Mouse (Mus musculus) gastrocnemius, postnatal 36 days (tissue): ENCODE measurements around the gene Ttyh1. TPM values are rescaled to one million over a fixed set of nuclear protein-coding genes. Genes with fewer than 3 reads are reported as not detected.
"Not testable (repeated sequence)": the region's sequence is repeated elsewhere in the genome, so short reads cannot be mapped to it uniquely, and the experiment has no call there.

Experiments used
- DNase-seq, 2 experiments: peaks; one replicate each; pipeline ENCODE4 v3.0.0; 2022
- intact Hi-C: fragments of 180-260 bp; cut with DNase I; formaldehyde crosslinking; loops from one replicate; pipeline ENCODE4 v1.15.1; 2025
- total RNA-seq, 2 experiments: library from RNA; stranded (reverse); gene quantifications; 2 replicates each; pipeline ENCODE4 v1.2.3; 2021

The Ttyh1 gene
- total RNA-seq, 2 experiments from 2014 or later: 1.7 to 1.8 TPM

DNA sequence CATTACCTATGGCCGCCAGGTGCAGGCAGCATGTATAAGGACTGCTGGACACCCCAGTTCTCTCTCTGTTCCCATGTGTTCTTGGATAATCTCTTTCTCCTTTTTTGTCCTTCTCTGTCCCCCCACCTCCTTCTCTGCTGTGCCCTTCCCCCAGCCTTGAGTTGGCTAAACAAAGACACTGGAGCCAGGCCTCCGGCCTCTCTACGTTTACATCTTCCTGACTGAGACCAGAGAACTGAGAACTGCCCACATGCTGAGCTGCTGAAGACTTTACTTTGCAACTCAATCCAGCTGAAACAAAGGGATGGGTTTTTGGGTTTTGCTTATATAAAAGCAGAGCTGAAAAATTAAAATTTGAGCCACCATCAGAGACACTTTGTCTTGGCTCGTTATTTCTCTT is 35.8 kb downstream of the Ttyh1 start:
- intact Hi-C loops: no loop called here

DNA sequence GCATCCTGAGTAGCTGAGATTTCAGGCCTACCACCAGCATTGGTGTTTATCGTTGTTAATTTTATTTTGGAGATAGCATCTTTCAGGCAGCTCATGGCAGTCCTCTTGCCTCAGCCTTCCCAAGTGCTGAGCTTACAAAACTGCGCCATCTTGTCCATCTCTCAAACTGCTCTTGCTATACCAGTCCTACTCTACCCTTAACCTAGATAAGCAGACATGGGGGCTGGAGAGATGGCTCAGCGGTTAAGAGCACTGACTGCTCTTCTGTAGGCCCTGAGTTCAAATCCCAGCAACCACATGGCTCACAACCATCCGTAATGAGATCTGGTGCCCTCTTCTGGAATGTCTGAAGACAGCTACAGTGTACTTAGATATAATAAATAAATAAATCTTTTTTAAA is 42.4 kb downstream of the Ttyh1 start:
- intact Hi-C loops, DNase-seq: not testable (repeated sequence)

More for the DNA sequence above, 35.8 kb downstream of the Ttyh1 start:
- DNase-seq: no peak

- intact Hi-C loops: no loop called here
- DNase-seq: peak in 1 of 2 experiments; percentile 7
These were observed 44.4 kb downstream of the Ttyh1 start for GRCm38 (mm10) chr7:4163571-4164072.

- peak; percentile 49 to 55 for DNase-seq
- intact Hi-C loops: no loop called here
These were observed 45.1 kb downstream of the Ttyh1 start, which contains the start of gene Cdc42ep5 for GRCm38 (mm10) chr7:4164090-4164910. Cdc42ep5 (minus strand) TSS chr7:4164860.

DNA sequence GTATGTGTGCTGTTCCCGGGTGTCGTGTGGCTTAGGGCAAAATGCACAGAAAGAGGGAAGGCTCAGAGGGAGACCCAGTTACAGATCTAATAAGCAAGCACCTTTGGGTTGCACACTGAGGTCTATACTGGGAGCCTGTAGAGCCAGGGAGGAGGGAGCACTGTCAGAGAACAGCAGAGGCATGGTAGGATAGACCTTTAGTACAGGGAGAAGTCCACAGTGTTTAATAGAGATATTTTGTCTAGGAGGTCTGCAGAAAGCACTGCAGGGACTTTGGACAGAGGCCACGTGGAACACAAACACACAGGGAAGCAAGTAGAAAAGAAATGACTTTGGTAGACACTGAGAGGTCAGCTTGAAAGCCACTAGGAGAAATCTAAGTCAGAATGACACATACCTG is 46.1 kb downstream of the Ttyh1 start:
- intact Hi-C loops: no loop called here
- no peak for DNase-seq

DNA sequence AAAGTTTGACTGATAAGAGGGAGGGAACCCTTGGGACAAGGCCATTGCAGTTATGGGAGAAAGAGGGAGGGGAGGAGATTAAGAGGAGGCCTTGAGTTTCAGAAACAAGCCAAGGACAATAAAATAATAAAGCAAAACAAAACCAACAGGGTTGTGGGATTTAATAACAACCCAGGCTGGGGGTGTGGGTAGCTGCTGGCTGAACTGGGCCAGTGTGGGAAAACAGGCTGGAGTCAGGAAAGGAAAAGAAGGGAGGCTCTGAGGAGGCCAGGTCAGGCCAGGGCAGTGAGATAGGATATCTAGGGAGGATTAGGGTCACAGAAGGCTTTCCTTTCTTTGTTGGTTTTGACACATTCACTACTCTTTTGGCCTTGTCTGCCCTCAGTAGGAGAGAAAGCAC is 47.9 kb downstream of the Ttyh1 start:
- DNase-seq: no peak

GRCm38 (mm10) chr7:4170193-4170938 is 51.2 kb downstream of the Ttyh1 start:
- intact Hi-C loops: no loop called here

More for the DNA sequence above, 47.9 kb downstream of the Ttyh1 start:
- intact Hi-C loops: no loop called here

GRCm38 (mm10) chr7:4178438-4178837 is 59.2 kb downstream of the Ttyh1 start:
- DNase-seq: peak in 1 of 2 experiments; percentile 22
- intact Hi-C loops: no loop called here

More at GRCm38 (mm10) chr7:4170193-4170938, 51.2 kb downstream of the Ttyh1 start:
- DNase-seq: no peak

Other genes with a start within 250 kb of the Ttyh1 start
- gene Gm14548, start 221.3 kb upstream of the Ttyh1 start, total RNA-seq: under 1 TPM in 1 of 2 experiments, not detected in 1; 0.20 TPM
- not detected for gene Lilra6, start 203.9 kb upstream of the Ttyh1 start, total RNA-seq
- gene Lair1, start 56.2 kb upstream of the Ttyh1 start, total RNA-seq: under 1 TPM; 0.08 to 0.54 TPM
- gene Leng8, start 17.6 kb downstream of the Ttyh1 start, total RNA-seq: 10 to 100 TPM; 32.8 to 43.8 TPM
- gene Leng9, start 31.0 kb downstream of the Ttyh1 start, total RNA-seq: 1 to 10 TPM; 2.0 to 2.9 TPM
- gene Cdc42ep5, start 45.5 kb downstream of the Ttyh1 start, total RNA-seq: 1 to 10 TPM; 2.0 to 3.1 TPM
- not detected for gene Lilra5, start 118.3 kb downstream of the Ttyh1 start, total RNA-seq
- not detected for gene Ncr1, start 218.3 kb downstream of the Ttyh1 start, total RNA-seq